Mouse (Mus musculus): Measurements from ENCODE around the gene Tmem129.

The Tmem129 gene

DNA sequence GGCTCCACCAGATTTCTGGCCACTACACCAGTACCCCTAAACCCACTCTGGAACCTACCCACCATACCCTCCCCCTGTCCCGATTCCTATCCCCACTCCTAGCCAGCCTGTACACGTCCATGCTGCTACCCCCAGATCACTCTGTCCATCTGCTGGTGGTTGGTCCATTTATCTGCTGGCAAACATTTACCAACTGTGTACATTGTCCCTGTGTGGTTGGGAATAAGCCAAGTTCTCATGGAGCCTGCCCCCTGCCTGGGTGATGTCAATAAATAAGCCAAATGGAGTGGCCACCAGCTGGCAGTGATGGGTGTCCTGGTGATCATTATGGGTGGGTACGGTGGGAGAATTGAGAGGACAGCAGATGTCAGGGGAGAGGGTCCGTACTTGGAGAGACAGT lies 28.9 kb upstream of the Tmem129 start:
- no peak for DNase-seq (ENCODE audit: low read depth, low spot score)

DNA sequence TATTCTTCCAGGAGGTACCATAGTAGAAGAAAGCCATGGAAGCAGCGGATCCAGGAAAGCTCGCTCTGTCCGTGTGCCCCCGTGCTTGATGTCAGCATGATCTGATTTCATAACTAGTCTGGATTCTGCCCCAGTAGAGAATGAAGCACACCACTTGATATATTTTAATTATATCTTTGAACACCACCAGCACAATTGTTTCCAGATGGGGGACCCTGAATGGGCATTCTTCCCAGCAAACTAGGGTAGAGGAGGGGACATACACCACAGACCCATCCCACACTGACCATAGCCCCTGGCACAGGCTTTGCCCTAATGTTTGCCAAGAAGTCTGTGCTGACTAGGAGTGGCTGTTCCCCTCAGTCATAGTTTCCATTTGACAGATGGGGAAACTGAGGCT lies 26.7 kb upstream of the Tmem129 start:
- DNase-seq (ENCODE audit: low read depth, low spot score), result no peak

DNA sequence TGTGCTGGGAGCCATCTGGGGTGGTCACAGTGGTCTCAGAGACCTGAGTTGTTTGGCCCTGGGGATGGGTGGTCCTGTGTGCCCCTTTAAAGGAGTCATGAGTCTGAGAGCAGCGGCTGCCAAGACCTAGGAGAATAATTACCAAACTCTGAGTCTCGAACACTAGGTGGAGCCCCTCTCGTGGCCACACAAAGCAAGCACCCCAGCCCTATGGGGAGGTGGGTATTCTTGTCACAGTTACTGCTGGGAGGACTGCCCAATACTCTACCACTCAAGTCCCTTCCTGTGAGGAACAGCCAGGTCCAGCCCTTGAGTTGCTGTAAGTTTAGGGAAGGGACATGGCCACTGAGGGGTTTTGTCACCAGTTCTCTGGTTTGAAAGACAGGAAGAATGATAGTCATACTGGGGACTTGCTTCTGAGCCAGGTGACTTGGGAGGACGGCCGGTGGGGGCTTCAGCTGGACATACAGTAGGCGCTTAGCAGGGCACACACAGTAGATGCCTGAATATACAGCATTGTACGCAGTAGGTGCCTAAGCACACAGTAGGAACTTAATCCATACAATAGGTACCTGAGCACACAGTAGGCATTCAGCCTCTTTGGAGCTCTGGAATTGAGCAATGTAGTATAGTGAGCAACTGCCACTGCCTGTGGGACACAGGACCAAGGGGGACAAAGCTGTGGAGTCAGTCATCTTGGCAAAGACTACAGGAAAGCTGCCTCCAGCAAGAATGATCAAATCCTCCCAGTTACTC lies 25.9 kb upstream of the Tmem129 start:
- peak; percentile 39 for DNase-seq (ENCODE audit: low read depth, low spot score)

DNA sequence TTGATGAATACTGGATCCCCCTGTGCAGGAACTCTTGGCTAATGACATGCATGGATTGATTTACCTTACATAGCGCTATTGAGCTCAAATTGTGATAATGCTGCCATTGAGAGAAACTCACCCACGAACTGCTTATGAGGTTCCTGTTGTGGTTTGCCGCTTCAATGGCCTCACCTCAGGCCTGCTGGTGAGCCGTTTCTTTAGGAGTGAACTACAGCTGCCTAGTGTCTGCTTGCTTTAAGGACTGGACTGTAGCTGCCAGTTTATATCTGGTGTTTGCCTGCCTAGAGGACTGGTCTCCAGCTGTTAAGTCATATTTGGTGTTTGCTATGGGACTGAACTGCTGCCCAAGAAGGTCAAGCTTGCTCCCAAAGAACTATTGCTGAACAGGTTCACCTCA lies 24.7 kb upstream of the Tmem129 start:
- DNase-seq (ENCODE audit: low read depth, low spot score), result no peak

DNA sequence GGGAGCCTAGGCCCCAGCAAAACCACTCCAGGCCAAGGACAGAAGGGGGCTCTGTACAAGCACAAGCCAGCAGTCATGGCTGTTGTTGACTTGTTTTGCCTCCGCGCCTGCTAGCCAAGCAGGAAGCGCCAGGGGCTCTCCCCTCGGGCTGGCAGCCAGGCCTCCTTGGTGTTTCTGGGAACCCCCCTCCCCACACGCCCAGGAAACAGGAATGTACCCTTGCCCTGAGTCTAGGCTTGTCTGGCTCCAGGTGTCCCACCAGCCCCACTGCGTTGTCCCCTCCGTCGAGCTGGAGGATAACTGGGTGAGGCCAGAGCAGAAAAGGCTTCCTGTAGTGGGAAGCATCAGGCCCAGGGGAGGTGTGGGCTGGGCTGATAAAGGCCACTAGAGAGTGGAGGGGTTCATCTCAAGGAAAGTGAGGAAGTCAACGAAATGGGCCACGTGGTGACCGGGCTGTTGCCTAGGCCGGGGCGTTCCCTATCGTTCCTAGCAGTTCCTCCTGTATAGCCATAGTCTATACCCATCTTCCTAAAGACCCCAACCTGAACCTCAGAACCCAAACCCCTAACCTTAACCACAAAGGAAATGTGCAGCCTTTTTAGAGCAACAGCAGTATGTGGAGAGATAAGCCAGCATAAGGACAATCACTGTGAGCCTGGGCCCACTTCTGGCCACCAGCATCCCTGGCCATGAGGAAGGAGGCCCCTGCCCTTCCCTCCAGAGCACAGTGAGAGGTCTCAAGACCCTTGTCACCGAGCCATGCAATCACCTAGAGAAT lies 23.6 kb upstream of the Tmem129 start:
- no peak for DNase-seq (ENCODE audit: low read depth, low spot score)

DNA sequence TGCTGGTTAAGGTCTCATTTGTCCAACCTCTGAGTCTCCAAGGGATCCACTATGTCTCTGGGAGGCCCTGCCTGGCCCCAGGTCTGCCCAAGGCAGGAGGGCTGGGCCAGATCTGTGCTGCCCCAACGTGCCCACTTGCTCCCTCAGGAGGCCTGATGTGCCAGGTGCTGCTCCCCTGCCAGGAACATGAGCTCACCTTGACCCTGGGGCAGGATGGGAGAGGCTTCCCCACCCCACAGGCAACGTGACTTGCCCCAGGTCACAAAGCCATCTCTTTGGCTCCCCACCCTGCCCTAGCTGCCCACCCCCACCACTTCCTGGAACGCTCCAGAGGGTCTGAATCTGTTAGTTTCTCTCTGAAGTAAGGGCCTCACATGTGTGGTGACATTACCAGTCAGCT lies 22.8 kb upstream of the Tmem129 start:
- no peak for DNase-seq (ENCODE audit: low read depth, low spot score)

DNA sequence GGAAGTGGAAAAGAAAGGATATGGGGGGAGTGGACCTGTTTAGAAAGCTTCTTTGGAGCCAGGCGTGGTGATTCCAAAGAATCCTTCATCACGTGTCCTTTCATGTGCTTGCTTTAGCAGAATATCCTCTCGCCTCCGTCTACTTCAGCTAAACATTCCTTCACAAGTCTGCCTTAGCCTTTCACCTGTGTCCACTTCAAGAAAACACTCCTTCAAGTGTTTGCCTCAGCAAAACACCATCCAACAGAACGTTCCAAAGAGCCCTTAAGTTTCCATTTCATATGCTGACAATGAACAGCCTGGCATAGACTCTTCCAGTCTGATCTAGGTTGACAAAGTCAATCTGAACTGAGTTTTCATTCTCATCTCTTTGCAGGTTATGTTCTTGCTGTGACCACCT lies 20.0 kb upstream of the Tmem129 start:
- DNase-seq (ENCODE audit: low read depth, low spot score), result no peak

DNA sequence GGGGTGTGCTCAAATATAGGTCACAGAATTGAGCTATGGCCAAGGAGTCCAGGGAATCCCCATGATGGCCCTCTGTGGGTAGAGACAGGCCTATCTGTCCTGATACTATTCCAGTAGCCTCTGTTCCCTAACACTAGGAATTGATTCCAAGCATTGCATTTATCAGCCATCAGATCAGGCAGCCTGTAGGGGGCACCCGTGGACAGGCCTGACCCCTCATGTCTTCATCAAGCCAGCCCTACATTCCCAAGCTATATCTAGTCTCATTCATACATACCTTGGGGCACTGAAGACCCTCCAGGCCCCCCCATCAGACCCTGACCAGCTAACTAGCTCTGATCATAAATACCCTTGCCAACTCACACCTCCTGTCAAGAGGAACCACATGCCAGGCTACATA lies 17.7 kb upstream of the Tmem129 start:
- DNase-seq (ENCODE audit: low read depth, low spot score), result peak; percentile 51

DNA sequence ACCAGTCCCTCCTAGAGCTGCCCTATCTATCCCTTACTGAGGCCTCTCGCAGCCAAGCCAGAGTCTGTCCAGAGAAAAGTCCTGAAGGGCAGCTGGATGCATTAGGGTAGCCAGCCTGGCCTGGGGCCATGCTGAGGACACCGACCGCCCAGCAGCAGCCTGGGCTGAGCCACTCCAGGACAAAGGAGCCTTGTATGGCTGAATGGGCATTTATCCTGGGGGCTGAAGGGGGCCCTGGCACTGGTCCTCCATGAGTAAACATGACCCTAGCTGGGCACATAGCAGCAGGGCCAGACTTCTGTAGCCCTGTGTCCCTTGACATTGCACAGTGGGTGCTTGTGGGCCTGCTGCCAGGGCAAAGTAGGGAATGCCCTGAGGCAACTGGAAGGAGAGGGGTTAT lies 16.2 kb upstream of the Tmem129 start:
- DNase-seq (ENCODE audit: low read depth, low spot score), result no peak

DNA sequence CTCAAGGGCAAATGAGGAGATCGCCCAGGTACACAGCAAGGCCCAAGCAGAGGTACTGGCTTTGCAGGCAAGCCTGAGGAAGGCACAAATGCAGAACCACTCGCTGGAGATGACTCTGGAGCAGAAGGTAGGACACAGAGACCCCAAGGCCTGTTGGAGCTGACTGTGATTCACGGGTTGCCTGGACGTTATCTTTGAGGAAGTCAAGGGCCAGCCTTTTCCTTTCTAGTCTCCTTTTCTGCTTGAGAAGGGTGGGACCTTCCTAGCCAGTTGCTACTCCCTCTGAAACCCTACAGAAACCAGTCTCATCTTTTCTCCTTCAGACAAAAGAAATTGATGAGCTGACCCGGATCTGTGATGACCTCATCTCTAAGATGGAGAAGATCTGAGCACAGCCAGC lies 13.4 kb upstream of the Tmem129 start:
- no peak for DNase-seq (ENCODE audit: low read depth, low spot score)

DNA sequence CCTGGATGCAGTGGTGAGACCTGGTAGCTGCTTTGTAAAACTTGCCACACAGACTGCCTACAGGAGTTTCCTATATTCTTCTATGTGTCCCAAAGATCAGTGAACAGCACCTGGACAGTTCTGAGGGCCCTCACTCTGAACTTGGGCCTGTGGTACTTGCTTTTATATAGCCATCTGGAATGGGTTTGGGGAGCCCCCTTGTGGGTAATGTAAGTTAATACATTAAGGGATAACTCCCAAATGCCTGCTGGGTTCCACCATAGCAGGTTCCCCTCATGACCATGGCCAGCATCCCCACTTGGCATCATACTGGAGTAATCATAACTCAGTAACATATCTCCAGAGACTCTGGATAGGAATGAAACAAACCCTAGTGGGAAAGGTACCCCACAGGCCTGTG lies 10.0 kb upstream of the Tmem129 start:
- no peak for DNase-seq (ENCODE audit: low read depth, low spot score)

DNA sequence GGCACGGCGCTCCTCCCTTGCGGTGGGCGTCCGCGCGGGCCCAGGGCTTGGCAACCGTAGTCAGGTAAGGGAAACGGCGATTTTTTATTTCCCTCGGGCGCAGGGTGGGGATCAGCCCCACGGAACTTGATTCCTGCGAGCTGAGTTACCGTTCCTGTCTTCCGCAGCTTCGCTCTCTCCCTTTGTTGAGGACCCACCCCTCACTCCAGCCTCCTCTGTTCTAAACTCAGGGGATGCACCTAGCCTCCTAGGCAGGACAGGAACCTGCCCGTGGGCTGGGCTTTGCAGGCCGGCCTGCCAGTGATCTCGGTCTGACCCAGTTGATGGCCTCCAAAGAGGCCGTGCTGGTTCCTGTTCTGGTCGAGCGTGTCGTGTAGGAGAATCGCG lies 441 bp upstream of the Tmem129 start:
- no peak for DNase-seq (ENCODE audit: low read depth, low spot score)

DNA sequence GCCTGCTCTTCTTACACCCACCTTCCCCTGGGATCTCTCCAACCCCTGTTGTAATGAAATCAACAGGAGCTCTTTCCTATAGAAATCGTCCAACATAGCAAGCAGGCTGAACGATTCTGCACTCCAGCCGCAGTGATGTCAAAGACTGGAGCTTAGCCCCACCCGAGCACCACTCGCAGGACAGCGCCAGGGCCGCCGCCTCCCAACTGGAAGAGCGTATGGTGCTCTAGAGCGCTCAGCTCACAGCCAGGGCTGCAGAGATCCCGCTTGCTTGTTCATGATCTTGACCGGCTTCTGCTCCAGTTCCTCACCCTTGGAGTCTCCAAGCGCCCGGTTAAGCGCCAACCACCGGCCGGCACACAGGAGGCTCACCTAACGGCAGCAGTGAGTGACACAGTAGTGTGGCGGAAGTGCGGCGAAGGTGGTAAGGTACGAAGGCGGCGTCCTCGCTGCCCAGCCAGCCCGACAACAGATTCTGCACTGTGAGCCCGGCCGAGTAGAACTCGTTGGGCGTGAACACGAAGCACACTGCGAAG lies 897 bp downstream of the Tmem129 start:
- no peak for DNase-seq (ENCODE audit: low read depth, low spot score)

DNA sequence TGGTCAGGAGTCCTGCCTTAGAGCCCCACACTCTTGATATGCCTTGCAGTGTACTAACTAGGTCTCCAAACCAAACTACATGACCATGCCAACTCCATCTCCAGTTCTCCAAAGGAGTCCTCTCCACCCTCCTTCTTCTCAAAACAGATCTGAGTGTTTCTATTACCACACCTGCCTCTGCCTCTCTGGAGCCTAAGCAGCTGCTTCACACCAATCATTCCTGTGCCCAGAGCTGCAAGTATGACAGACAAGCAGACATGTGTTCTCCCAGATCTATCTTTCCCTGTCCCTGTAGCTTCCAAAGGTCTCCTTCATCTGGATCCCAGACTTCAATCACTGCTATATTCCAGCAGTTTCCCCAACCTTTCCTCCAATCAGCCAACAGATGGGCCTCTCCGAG lies 1.5 kb downstream of the Tmem129 start:
- DNase-seq (ENCODE audit: low read depth, low spot score), result no peak

DNA sequence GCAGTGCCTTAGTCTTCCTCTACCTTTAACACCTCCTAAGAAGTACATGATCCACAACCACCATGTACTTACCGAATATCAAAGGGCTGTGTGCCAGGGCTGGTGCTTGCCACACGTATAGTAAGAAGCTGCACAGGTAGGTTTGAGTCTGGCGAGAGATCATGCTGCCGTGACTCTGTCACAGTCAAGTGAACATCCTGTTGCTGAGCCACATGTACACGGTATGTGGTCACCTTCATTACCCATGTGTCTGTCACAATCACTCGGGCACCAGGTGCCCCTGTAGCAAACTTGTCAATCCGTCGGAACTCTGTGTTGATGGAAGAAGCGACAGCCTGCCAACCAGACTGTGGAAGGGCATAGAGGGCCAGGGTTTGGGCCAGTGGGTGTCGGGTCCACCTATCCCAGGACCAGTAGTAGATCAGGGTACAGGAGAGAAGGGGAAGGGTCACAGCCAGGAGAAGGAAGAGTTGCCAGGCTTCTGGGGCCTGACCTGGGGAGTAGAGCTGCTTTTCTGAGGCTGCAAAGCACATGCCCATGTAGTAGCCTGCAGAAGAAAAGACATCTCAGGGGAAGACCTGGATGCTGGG lies 2.9 kb downstream of the Tmem129 start:
- DNase-seq (ENCODE audit: low read depth, low spot score), result no peak

DNA sequence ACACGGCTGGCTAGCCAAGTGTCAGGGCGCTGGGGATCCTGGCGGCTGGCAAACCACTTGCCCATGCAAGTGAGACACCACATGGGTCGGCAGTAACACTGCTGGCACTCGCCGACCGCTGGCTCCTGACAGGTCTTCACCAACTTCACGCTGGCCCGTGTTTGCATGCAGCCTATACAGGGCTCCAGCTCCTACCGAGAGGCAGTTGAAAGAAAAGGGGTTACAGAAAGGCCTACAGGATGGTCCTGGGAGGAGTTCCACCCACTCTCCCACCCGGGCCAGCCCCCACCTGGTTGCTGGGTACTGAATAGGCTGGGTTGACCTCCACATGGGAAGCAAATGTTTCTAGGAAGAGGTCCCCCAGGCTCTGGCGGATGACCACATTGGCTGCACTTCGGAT lies 3.8 kb downstream of the Tmem129 start:
- no peak for DNase-seq (ENCODE audit: low read depth, low spot score)

DNA sequence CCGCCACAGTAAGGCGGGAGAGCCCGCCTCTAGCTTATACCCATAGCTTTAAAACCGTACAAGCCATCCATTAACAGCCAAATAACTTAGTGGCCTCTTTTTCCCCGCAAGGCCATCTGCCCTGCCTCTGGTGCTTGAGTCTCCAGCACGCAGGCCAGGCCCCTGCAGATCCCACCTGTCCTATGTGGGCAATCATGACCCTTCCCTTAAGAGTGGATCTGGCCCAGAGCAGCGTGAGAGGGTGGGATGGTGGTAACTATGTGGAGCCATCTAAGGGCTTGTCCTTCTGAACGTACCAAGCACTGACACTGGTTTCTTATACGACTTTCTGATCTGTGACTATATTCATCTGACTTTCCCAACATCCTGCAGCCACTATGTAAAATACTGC lies 5.4 kb downstream of the Tmem129 start:
- no peak for DNase-seq (ENCODE audit: low read depth, low spot score)

DNA sequence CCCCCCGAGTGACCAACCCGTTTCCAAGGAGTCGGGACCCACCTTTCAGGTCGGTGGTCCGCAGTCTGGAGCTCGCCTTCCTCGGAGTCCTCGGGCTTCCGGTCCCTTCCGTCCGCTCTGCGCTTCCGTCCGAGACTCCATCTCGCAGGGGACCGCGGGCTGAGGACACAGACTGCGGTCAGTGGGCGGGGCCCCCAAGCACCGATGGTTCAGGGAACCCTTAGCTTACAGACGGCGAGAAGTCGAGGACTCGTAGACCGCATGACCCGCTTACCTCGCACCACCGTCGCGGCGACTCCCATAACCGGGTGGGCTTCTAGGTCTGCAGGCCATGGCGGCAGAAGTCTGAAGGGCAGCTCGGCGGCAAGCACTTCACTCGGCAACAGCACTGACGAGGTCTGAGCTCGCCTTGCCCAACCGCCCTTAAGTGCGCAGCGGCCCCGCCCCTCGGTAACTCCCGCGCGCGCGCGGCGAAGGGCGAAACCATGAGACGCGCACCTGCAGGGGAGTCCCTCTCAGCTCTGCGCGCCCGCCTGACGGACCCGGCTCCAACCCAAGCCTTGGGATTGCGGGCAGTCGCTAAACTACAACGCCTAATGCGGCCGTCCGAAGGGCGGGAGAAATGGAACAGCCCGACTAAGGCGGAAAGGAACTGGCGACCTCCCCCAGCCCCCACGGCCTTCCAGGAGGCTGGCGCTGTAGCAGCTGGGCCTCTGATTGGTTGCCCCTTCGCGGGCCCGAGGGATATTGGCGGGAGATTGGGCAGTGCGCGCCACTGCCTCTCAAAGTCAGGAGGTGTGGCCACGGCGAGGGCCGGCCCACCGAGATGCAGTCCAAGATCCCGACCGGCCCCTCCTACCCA lies 6.1 kb downstream of the Tmem129 start, which contains the start of gene Slbp:
TSS of gene Slbp (minus strand) at position 654 of the 862 bp plus-strand sequence.
- peak; percentile 95 for DNase-seq (ENCODE audit: low read depth, low spot score)

DNA sequence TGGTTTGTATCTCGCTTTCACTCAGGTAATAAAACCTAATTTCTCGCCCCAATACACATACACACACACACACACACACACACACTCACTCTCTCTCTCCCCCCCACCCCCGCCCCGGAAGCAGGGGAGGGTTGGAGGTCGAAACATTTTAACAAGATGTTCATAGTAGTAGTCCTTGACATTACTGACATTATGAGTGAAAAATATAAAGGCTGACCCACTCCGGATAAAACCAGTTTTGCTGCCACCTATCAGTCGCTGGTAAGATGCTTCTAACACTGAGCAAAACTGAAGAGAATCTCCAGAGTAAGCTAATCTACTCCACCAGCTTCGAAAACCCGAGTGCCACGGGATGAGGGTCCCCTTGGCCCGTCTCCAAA lies 6.7 kb downstream of the Tmem129 start:
- DNase-seq (ENCODE audit: low read depth, low spot score), result no peak

DNA sequence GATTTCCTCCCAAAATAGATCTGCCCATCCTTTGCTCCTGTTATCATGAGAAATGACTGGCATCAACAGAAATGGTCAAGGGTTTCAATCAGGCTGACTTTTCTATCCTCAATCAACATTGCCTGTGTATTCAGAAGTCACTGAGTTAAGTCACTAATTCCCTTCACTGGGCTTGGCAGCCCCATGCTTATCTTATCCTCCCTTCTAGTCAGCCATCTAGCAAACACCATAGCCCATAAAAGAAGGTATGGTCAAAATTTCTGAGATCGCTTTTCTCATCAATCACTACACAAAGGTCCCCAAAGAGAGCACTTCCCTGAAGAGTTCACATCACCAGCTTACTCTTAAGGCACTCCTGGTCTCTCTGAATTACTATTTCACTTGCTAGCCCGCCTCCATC lies 7.2 kb downstream of the Tmem129 start:
- DNase-seq (ENCODE audit: low read depth, low spot score), result no peak

DNA sequence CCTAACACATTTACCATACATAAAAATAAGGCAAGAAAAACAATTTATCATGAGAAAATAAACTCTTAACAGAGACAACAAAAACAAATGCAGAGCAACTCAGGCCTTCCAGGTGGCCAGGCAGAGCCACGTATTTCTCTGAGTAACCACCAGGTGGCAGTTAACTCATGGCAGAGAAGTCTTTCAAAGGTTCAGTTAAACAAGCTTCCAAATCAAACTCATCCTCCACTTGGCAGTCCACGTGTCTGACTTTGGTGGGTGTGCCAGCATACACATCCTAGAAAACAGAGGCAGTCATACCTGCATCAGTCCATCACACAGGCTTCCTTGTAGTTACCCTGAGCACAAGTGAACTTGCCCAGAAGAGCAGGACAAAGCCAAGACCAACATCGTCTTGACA lies 17.6 kb downstream of the Tmem129 start:
- peak; percentile 29 for DNase-seq (ENCODE audit: low read depth, low spot score)

DNA sequence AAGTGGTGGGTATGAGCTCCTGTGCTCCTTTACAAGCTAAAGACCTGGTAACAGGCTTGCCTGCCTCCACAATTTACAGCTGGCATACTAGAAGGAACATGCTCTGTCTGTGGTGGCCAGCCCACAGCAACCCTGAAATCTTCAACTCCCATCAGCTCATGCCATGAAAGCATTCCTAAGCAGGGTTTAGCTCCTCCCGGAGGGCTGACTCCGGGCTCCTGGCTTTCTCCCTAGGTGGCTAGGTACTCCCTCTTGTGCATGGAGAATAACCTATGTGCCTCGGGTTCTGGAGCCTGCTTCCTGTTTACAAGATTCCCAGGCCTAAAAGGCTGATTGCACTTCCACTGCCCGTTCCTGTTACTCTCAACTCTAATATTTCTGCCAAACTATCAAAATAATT lies 19.4 kb downstream of the Tmem129 start:
- no peak for DNase-seq (ENCODE audit: low read depth, low spot score)
